Mouse (Mus musculus): ENCODE results near the gene Manf.
A peak's percentile ranks its signal among the peaks of the same experiment; 100 is the strongest.

DNA sequence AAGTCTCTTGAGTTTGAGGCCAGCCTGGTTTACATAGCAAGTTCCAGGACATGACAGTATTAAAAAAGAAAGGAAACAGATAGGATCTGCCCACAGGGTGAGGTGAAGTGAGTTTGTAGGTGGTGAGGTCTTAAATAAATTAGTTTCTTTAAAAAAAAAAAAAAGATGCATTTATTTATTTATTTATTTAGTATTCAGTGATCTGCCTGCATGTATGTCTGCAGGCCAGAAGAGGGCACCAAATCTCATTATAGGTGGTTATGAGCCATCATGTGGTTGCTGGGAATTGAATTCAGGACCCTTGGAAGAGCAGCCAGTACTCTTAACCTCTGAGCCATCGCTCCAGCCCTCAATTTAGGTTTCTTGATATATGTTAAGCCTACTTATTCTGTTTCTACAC lies 51.2 kb downstream of the Manf start:
- peak; percentile 18; the same call in 1 of the 2 replicates for TF ChIP-seq CTCF (IDR thresholded peaks at IDR 0.05; ENCODE audit: low read depth, low read length)
- TF ChIP-seq POLR2A (IDR thresholded peaks at IDR 0.05; ENCODE audit: extremely low read depth, insufficient read depth, low read length), result no peak
